Mouse (Mus musculus): ENCODE data around the gene Tcte2. TPM values are rescaled to one million over a fixed set of nuclear protein-coding genes. Genes with fewer than 3 reads are reported as not detected.
A peak's percentile ranks its signal among the peaks of the same experiment; 100 is the strongest.

Gene Tcte2
- polyA plus RNA-seq, 1 experiment from 2014 or later: 2.8 TPM

GRCm38 (mm10) chr17:13730980-13731726, 30.5 kb downstream of the Tcte2 start:
- Histone ChIP-seq H3K36me3 (ENCODE audit: insufficient read depth, low read length) (no peaks in the 10 kb centered on the region), H3K4me1 (ENCODE audit: insufficient read depth, low read length) (peaks cover 8% of the 10 kb centered on the region; the same call in 1 of the 2 replicates), H3K4me2 (replicated peaks; ENCODE audit: low read depth, low read length) (no peak overlapping the region), H3K27ac (ENCODE audit: low read length) (no peak overlapping the region), H3K9me3 (ENCODE audit: low read length) (no peaks in the 10 kb centered on the region), H3K27me3 (ENCODE audit: insufficient read depth, low read length) (no peaks in the 10 kb centered on the region), H3K9ac (replicated peaks; ENCODE audit: low read length) (no peak overlapping the region), H3K4me3 (ENCODE audit: low read length) (no peak overlapping the region)
- WGBS: 83% methylated on average over 6 of the region's 6 CpGs
- 0 out of 2 replicates have a peak, but pooled peaks have one; percentile 46 for ATAC-seq (ENCODE audit: low FRiP score, low TSS enrichment)

DNA sequence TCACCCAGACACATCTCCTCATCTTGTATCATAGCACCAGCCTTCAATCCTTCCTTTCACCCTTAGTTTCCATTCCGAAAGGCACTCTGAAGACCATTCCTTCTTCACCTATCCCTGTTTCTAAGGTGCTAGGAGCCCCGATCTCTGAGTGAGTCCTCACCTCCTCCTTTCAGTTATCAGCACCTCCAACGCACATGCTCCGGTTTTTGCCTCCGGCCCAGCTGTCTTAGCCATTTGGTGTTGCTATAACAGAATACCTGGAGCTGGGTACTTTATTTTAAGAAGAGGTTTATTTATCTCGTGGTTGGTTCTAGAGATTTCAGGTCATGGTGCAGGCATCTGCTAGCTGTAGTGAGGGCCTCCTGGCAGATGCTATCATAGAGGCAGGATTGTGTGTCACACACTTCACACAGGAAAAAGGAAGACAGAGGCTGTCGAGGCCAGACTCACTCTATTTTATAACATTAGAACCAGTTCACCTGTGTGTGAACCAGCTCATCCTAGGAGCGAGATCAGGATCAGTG, 34.7 kb downstream of the Tcte2 start:
- Histone ChIP-seq H3K4me3 (ENCODE audit: low read length) (no peak overlapping the region), H3K9ac (replicated peaks; ENCODE audit: low read length) (no peak overlapping the region), H3K4me2 (replicated peaks; ENCODE audit: low read depth, low read length) (no peak overlapping the region), H3K4me1 (ENCODE audit: insufficient read depth, low read length) (peaks cover 8% of the 10 kb centered on the region; the same call in 1 of the 2 replicates), H3K27me3 (ENCODE audit: insufficient read depth, low read length) (no peaks in the 10 kb centered on the region), H3K9me3 (ENCODE audit: low read length) (no peaks in the 10 kb centered on the region), H3K27ac (ENCODE audit: low read length) (no peak overlapping the region), H3K36me3 (ENCODE audit: insufficient read depth, low read length) (no peaks in the 10 kb centered on the region)
- WGBS: 90% methylated on average over 8 of the region's 8 CpGs
- ATAC-seq (ENCODE audit: low FRiP score, low TSS enrichment): no peak

- Histone ChIP-seq H3K27ac (ENCODE audit: low read length) (no peak overlapping the region), H3K27me3 (ENCODE audit: insufficient read depth, low read length) (no peaks in the 10 kb centered on the region), H3K9me3 (ENCODE audit: low read length) (no peaks in the 10 kb centered on the region), H3K9ac (replicated peaks; ENCODE audit: low read length) (no peak overlapping the region), H3K4me3 (ENCODE audit: low read length) (no peak overlapping the region), H3K36me3 (ENCODE audit: insufficient read depth, low read length) (no peaks in the 10 kb centered on the region), H3K4me1 (ENCODE audit: insufficient read depth, low read length) (0 out of 2 replicates have a peak, but pooled peaks cover 4% of the 10 kb centered on the region), H3K4me2 (replicated peaks; ENCODE audit: low read depth, low read length) (no peak overlapping the region)
- no peak for ATAC-seq (ENCODE audit: low FRiP score, low TSS enrichment)
- WGBS: 47% methylated on average over 4 of the region's 4 CpGs
These were observed 36.5 kb downstream of the Tcte2 start for GRCm38 (mm10) chr17:13725004-13725550.

DNA sequence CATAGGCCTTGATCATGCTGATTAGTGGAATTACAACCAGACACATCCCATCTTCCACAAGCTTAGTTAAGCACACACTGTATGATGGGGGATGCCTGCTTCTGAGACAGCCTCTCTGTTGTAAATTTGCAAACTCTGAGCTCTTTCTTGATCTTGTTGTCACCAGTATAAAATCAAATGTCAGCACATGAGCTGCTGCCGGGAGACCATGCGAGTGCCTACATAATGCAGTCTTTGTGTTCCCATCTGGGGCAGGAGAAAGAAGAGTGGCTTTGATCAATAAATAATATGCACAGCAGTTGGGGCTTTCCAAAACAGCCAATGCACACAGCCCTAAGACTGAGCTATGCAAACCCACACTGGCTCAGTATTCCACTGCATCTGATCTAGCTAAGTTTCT, 39.2 kb downstream of the Tcte2 start:
- Histone ChIP-seq H3K4me2 (replicated peaks; ENCODE audit: low read depth, low read length) (no peak overlapping the region), H3K4me1 (ENCODE audit: insufficient read depth, low read length) (0 out of 2 replicates have a peak, but pooled peaks cover 4% of the 10 kb centered on the region), H3K9me3 (ENCODE audit: low read length) (no peaks in the 10 kb centered on the region), H3K4me3 (ENCODE audit: low read length) (no peak overlapping the region), H3K36me3 (ENCODE audit: insufficient read depth, low read length) (no peaks in the 10 kb centered on the region), H3K27ac (ENCODE audit: low read length) (no peak overlapping the region), H3K27me3 (ENCODE audit: insufficient read depth, low read length) (no peaks in the 10 kb centered on the region), H3K9ac (replicated peaks; ENCODE audit: low read length) (no peak overlapping the region)
- ATAC-seq (ENCODE audit: low FRiP score, low TSS enrichment): no peak
- WGBS: 54% methylated on average over 2 of the region's 2 CpGs

DNA sequence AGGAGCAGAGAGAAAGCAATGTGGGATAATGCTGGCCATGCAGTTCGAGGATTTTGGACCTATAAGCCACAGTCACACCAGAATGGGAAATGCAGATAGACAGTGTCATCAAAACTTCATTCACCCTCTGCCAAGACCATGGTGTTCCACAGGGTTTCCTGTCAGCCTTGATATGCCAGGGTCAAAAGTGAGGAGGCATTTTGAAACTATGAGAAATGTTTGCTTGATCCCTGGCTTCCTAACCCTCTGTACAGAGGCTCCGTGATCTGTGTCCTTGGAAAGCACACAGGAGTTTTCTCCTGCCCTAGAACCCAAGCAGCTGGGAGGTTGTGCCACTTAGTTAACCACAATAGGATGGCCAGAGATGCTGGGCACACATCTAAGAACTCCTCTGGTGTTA, 40.3 kb downstream of the Tcte2 start:
- WGBS: 68% methylated on average over 2 of the region's 2 CpGs
- no peaks in the 10 kb centered on the region for H3K9me3 ChIP-seq (ENCODE audit: low read length)
- no peak overlapping the region for H3K27ac ChIP-seq (ENCODE audit: low read length)
- H3K4me2 ChIP-seq (replicated peaks; ENCODE audit: low read depth, low read length): no peak overlapping the region
- ATAC-seq (ENCODE audit: low FRiP score, low TSS enrichment): no peak
- no peaks in the 10 kb centered on the region for H3K36me3 ChIP-seq (ENCODE audit: insufficient read depth, low read length)
- H3K4me3 ChIP-seq (ENCODE audit: low read length): no peak overlapping the region
- H3K9ac ChIP-seq (replicated peaks; ENCODE audit: low read length): no peak overlapping the region
- H3K4me1 ChIP-seq (ENCODE audit: insufficient read depth, low read length): 0 out of 2 replicates have a peak, but pooled peaks cover 10% of the 10 kb centered on the region
- no peaks in the 10 kb centered on the region for H3K27me3 ChIP-seq (ENCODE audit: insufficient read depth, low read length)

GRCm38 (mm10) chr17:13720187-13720586, 41.4 kb downstream of the Tcte2 start:
- no peak overlapping the region for H3K4me3 ChIP-seq (ENCODE audit: low read length)
- 89% methylated on average over 5 of the region's 5 CpGs for WGBS
- ATAC-seq (ENCODE audit: low FRiP score, low TSS enrichment): no peak

GRCm38 (mm10) chr17:13717428-13717827, 44.2 kb downstream of the Tcte2 start:
- ATAC-seq (ENCODE audit: low FRiP score, low TSS enrichment): no peak
- Histone ChIP-seq H3K27ac (ENCODE audit: low read length) (no peak overlapping the region), H3K4me1 (ENCODE audit: insufficient read depth, low read length) (0 out of 2 replicates have a peak, but pooled peaks cover 10% of the 10 kb centered on the region), H3K9ac (replicated peaks; ENCODE audit: low read length) (no peak overlapping the region), H3K4me2 (replicated peaks; ENCODE audit: low read depth, low read length) (no peak overlapping the region), H3K9me3 (ENCODE audit: low read length) (no peaks in the 10 kb centered on the region), H3K27me3 (ENCODE audit: insufficient read depth, low read length) (no peaks in the 10 kb centered on the region), H3K4me3 (ENCODE audit: low read length) (no peak overlapping the region), H3K36me3 (ENCODE audit: insufficient read depth, low read length) (no peaks in the 10 kb centered on the region)
- WGBS: 73% methylated on average over 11 of the region's 11 CpGs

More at GRCm38 (mm10) chr17:13720187-13720586, 41.4 kb downstream of the Tcte2 start:
- H3K36me3 ChIP-seq (ENCODE audit: insufficient read depth, low read length): no peaks in the 10 kb centered on the region
- H3K27ac ChIP-seq (ENCODE audit: low read length): no peak overlapping the region
- H3K9me3 ChIP-seq (ENCODE audit: low read length): no peaks in the 10 kb centered on the region
- 0 out of 2 replicates have a peak, but pooled peaks cover 12% of the 10 kb centered on the region for H3K4me1 ChIP-seq (ENCODE audit: insufficient read depth, low read length)
- no peak overlapping the region for H3K4me2 ChIP-seq (replicated peaks; ENCODE audit: low read depth, low read length)
- no peak overlapping the region for H3K9ac ChIP-seq (replicated peaks; ENCODE audit: low read length)
- no peaks in the 10 kb centered on the region for H3K27me3 ChIP-seq (ENCODE audit: insufficient read depth, low read length)

- Histone ChIP-seq H3K27me3 (ENCODE audit: insufficient read depth, low read length) (no peaks in the 10 kb centered on the region), H3K36me3 (ENCODE audit: insufficient read depth, low read length) (no peaks in the 10 kb centered on the region), H3K9ac (replicated peaks; ENCODE audit: low read length) (no peak overlapping the region), H3K27ac (ENCODE audit: low read length) (no peak overlapping the region), H3K4me2 (replicated peaks; ENCODE audit: low read depth, low read length) (no peak overlapping the region), H3K4me3 (ENCODE audit: low read length) (no peak overlapping the region), H3K4me1 (ENCODE audit: insufficient read depth, low read length) (0 out of 2 replicates have a peak, but pooled peaks cover 10% of the 10 kb centered on the region), H3K9me3 (ENCODE audit: low read length) (no peaks in the 10 kb centered on the region)
- ATAC-seq (ENCODE audit: low FRiP score, low TSS enrichment): no peak
- WGBS: 60% methylated on average over 6 of the region's 6 CpGs
These were observed 45.3 kb downstream of the Tcte2 start for GRCm38 (mm10) chr17:13716336-13716735.

DNA sequence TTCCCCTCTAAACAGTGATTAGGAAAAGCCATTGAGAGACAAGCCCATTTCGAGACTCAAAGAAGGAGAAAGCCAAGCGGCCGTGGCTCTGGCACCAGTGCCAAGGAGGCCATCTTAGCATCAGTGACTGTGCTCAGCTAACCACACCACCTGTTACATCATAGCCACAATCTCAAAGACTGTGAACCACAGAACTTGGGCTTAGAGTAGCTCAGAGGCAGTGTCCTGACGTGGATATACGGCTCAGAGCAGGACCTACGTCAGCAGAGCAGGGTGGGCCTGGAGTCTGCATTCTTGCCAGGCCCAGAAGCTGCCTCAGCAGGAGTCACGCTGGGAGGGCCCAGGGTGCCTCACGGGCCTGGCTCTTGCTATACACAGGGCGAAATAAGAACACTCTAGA, 46.1 kb downstream of the Tcte2 start:
- Histone ChIP-seq H3K4me2 (replicated peaks; ENCODE audit: low read depth, low read length) (no peak overlapping the region), H3K27me3 (ENCODE audit: insufficient read depth, low read length) (no peaks in the 10 kb centered on the region), H3K4me3 (ENCODE audit: low read length) (no peak overlapping the region), H3K27ac (ENCODE audit: low read length) (no peak overlapping the region), H3K4me1 (ENCODE audit: insufficient read depth, low read length) (0 out of 2 replicates have a peak, but pooled peaks cover 10% of the 10 kb centered on the region), H3K9ac (replicated peaks; ENCODE audit: low read length) (no peak overlapping the region), H3K9me3 (ENCODE audit: low read length) (no peaks in the 10 kb centered on the region), H3K36me3 (ENCODE audit: insufficient read depth, low read length) (no peaks in the 10 kb centered on the region)
- ATAC-seq (ENCODE audit: low FRiP score, low TSS enrichment): no peak
- WGBS: 66% methylated on average over 9 of the region's 9 CpGs

DNA sequence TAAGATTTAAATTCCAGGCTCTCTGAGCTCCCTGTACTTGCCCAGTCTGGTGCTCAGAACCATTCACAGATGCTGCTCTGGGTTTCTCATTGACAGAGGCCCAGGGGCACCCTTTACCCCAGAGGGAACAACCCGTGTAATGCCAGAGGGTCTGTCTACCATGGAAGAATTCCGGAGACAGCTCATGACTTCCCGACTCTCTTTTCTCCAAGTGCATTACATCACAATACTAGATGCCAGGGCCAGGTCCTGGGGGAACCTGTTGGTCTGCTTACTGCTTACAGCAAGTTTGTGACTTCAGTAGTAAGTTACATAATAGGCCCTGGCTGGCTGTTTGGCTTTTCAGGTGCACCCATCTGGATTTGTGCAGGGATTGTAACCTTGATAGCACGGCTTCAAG, 47.0 kb downstream of the Tcte2 start:
- H3K9me3 ChIP-seq (ENCODE audit: low read length): no peaks in the 10 kb centered on the region
- H3K27me3 ChIP-seq (ENCODE audit: insufficient read depth, low read length): no peaks in the 10 kb centered on the region
- no peak overlapping the region for H3K4me3 ChIP-seq (ENCODE audit: low read length)
- peak; percentile 59; the same call in 1 of the 2 replicates for ATAC-seq (ENCODE audit: low FRiP score, low TSS enrichment)
- no peak overlapping the region for H3K9ac ChIP-seq (replicated peaks; ENCODE audit: low read length)
- H3K4me2 ChIP-seq (replicated peaks; ENCODE audit: low read depth, low read length): no peak overlapping the region
- H3K4me1 ChIP-seq (ENCODE audit: insufficient read depth, low read length): 0 out of 2 replicates have a peak, but pooled peaks cover 10% of the 10 kb centered on the region
- 62% methylated on average over 4 of the region's 4 CpGs for WGBS
- no peaks in the 10 kb centered on the region for H3K36me3 ChIP-seq (ENCODE audit: insufficient read depth, low read length)
- H3K27ac ChIP-seq (ENCODE audit: low read length): 0 out of 2 replicates have a peak overlapping the region, but pooled peaks have one; percentile 4
